Mouse (Mus musculus) spleen, postnatal 4 days (tissue): ENCODE data around the gene Sesn1.
A peak's percentile ranks its signal among the peaks of the same experiment; 100 is the strongest.
"Not testable (repeated sequence)": the region's sequence is repeated elsewhere in the genome, so short reads cannot be mapped to it uniquely, and the experiment has no call there.

Source experiments
- DNase-seq, 2 experiments: peaks; one replicate each; pipeline ENCODE4 v3.0.0; 2022; ENCODE audit warnings: low spot score in 2 of 2

Gene Sesn1

DNA sequence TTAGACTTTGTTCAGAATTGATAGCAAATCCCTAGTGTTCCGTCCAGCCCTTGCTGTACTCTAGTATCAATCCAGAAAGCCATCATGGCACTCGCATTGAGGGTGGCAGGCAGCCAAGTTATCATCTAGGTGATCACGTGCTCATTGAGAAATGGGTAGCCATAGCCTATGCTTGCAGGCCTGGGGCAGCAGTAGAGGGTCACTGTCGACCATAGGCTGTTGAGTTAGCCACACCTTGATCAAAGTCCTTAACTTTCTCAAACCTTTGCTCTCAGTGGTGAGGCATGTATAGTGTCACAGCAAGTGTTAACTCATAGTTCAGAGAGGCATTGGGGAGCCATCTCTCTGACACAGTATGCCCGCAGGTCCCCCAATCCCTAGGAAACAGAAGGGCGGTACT lies 11.4 kb downstream of the Sesn1 start:
- no peak for DNase-seq

DNA sequence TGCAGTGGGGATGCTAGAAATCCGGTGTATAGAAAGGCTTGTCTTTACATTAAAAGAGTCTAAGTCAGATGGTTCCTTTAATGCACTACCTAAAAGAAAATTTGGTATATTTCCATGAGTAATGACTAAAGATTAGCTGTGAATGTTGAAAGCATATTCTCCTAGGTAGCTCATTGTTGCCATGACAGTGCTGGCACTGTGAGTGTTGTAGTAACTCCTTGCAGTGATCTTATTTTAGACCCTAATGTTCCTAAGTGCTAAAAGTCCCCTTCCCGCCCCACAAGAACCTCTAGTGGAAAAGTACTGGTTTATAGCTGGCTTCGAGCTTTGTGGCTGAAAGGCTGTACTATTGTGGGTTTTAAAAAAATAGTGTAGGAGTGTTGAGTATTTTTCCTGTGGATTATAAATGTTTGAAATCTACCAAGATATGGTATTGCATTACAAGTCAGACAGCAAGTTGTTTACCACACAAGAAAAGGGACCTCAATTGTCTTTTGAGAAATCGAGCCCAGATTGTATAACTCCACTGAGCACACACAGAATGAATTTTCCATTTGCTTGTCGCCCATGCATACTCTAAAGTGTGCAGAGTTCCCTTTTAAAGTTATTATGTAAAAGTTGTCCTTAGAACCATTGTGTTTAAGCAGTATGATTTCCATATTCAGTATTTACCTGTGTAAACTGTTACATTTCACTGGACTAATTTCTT lies 13.0 kb downstream of the Sesn1 start:
- no peak for DNase-seq

DNA sequence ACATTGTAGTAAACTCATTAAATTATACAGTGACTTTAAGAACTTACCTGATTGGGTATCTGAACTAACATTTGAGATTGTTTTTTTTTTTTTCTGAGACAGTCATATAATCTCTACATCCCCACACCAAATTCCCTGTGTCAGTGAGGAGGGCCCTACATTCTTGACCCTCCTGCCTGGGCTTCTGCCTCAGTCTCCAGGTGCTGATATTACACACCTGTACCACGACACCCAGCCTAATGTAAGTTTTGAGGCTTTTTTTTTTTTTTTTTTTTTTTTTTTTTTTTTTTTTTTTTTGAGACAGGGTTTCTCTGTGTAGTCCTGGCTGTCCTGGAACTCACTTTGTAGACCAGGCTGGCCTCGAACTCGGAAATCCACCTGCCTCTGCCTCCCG lies 13.5 kb downstream of the Sesn1 start:
- not testable (repeated sequence) for DNase-seq

DNA sequence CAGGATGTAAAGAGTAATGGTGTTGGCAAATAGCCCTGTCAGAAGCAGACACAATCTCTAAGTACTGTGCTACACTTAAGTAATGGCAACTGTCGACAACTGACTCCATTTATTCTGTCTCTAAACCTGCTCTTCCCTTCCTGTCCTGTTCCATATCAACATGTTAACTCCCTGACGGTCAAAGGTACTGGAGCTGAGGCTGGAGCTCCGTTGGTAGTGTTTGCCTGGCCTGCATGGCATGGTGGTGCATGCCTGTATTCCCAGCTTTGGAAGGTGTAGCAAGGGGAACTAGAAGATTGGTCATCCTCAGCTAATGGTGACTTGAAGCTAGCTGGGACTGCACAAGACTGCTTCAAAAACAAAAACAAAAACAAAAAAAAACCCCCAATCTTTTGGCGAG lies 14.2 kb downstream of the Sesn1 start:
- no peak for DNase-seq

DNA sequence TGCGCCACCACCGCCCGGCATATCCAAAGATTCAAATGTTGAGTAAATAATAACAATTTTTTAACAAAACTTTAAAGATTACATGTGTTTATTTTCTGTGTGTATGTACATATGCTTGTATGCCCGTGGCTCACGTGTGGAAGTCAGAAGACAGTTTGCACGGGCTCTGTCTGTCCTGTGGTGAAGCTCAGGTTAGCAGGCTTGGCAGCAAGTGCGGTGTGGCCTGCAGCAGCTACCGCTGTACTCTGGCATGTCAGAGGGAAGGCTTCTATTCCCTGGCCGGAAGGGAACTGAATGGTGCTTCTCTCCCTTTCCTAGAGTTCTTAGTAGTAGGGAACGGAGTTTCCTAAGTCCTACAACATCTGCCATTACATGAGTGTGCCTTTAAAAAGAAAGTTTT lies 15.3 kb downstream of the Sesn1 start:
- no peak for DNase-seq

DNA sequence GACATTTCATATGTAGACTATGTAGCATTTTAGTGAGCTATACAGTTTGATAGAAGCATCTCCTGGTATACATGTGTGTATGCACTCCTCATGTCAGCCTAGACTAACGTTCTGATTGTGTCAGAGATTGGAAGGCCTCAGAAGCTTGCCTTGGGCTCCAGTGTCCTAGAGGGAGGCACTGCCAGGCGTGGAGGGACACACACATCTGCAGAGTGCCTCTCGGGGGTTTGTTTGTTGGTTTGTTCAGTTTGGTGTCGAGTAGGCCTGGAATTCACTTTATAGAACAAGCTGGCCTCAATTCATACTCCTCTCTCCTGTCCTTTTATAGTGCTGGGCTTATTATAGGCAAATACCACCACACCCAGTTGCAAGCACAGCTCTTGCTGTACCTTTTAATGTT lies 16.3 kb downstream of the Sesn1 start:
- DNase-seq: no peak

DNA sequence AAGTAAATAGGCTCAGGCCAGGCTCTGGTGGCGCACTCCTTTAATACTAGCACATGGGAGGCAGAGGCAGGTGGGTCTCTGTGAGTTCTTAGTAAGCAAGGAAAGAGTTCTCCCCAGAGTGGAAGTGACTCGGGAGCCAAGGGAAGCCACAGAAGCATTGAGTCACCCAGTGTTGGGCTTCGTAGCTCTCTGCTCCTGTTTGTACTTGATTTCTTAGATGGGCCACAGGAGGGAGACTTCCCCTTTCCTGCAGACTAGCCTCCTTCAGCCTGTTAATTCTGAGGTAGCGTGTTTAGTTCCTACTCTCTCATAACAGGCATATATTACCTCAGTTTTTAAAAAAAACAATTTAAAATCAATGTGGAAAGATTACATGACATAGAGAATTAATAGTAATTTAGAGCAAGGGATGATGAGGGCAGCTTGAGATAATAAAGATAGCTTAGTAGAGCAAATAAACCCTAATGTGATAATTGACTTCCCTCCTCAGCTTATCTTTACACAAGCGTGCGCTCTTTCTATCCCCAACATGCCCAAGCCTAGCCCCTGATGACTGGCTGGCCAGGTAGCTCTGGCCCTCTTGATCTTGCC lies 16.9 kb downstream of the Sesn1 start:
- DNase-seq: no peak

DNA sequence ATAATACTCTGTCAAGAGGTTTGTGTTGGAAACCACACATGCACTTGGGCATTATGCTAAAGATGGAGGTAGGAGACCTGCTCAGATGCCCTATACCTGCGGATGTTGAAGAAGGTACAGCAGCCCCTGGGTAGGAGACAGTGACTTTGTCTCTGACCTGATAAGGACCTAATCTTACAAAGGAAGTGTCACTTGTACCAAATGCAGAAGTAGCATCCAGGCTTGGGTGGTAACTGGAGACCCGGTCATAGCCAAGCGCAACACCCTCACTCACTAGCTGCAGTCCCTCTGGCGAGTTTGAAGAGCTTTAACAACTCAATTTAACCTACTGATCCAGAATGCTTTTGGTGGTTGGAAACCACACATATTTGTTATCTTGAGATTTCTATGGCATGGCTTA lies 18.0 kb downstream of the Sesn1 start:
- DNase-seq: no peak

DNA sequence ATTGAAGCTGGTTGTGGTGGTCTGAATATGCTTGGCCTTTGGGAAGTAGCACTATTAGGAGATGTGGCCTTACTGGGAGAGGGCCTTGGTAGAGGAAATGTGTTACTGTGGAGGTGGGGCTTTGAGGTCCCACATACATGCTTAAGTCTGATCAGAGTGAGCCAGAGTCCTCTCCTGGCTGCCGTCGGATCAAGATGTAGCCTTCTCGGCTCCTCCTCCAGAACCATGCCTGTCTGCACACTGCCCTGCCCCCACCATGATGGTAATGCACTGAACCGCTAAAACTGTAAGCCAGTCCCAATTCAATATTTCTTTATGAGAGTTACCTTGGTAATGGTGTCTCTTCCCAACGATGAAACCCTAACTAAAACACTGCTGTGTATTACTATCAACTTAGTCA lies 19.5 kb downstream of the Sesn1 start:
- DNase-seq: no peak

DNA sequence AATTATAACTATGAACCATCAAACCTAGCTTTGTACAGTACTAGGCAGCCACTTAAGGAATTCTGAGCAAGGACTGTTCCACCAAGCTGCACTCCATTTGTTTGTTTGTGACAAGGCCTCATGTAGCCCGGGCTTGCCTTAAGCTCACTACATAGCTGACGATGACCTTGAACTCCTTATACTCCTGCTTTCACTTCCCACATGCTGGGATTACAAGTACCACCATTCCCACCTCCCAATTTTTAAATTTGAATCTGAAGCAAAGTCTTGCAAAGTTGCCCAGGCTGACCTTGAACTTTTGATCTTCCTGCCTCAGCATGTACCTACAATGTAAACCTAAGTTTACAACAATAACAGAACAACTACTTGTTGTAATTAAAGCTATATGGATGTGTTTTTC lies 20.2 kb downstream of the Sesn1 start:
- DNase-seq: no peak

DNA sequence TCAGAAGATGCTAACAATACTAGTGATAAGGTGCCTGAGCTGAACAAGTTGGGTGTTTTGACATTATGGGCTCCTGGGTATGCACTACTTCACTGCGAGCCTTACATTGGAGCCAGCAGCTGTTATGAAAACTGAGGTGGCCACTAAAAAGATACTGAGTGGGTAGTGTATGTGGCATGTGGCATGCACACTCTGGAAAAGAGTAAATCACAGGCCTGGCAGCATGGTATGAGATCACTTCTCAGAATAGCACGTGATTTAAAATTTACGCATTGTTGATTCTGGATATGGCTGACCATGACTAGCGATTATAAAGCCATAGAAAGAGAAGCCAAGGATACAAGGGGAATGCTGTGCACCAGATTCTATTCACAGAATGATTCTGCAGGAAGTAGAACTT lies 20.7 kb downstream of the Sesn1 start:
- no peak for DNase-seq

DNA sequence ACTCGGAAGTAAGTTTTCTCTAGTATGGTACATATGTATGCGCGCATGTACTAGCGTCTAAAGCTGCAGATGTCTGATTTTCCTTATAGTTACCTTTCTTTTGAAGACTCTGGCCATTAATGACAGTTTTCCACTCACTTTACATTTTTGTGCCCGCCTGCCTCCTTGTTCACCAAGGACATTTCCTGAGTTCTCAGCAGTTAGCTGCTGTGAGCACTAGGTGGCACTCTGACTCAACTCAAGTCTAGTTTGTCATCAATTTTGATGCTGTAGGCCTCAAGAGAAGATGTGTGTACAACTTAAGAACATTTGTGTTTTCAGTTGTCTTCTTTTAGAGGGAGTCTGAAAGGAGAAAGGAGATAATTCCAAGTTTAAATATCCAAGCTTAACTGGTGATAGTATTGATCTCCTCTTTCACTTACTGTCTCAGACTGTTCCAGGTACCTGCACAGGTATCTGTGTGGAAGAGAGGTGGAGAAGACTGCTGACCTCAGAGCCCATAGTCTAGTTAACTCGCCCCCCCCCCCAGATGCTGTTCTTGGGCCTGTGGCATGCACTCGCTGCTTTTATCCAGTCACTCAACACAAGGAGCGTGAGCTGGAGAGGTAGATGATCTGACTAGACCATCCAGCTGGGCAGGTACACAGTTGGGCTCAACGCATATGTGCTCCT lies 21.3 kb downstream of the Sesn1 start:
- peak; percentile 64 to 78 for DNase-seq

DNA sequence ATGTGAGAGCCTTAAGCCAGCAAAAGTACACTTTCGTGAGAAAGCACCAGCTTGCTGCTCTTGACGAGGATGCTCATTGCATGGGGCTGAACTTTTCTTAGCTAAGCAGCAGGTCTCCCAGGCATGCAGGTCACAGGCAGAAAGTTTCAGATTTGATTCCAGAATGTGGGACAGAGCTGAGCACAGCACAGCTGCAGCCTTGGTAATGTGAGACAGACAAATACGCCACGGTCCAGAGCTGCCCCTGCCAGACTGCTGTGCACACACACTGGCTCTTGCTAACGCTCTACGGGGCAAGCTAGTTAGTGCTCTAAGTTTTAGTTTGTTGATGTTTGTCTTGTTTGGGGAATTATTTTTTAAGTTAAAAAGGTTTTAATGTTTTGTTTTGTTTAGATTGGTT lies 22.5 kb downstream of the Sesn1 start:
- no peak for DNase-seq

DNA sequence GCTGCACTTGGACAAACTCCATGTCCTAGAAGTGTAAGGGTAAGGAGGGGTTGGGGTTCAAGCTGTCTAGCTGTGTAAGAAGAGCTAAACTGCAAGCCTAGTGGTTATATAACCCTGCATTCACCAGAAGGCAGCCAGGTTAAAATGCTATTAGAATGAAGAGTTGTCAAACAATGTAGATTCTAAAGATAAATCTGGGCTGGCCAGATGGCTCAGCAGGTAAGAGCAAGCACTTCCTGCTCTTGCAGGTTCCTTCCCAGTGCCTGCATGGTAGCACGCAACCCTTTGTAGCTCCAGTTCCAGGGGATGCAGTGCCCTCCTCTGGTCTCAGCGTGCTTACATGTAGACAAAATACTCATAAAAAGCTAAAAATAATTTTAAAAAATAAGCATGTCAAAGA lies 24.4 kb downstream of the Sesn1 start:
- DNase-seq: no peak

DNA sequence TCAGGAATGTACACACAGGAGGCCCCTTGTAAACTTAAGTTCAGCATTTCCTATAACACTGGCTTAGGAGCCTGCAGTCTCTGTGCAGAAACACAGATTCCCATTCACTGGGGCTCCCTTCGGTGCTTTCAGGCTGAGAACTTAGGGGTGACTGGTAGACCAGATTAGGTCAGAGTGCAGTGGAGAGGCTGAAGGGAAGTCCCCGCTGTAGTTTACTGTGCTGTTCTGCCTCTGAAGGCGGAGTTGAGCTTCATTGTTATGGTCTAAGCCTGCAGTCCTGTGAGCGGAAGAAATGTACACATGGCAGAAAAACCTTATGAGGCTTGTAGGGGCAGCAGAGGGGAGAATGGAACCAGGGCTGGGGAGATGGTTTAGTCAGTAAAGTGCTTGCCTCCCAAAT lies 29.2 kb downstream of the Sesn1 start:
- no peak for DNase-seq

DNA sequence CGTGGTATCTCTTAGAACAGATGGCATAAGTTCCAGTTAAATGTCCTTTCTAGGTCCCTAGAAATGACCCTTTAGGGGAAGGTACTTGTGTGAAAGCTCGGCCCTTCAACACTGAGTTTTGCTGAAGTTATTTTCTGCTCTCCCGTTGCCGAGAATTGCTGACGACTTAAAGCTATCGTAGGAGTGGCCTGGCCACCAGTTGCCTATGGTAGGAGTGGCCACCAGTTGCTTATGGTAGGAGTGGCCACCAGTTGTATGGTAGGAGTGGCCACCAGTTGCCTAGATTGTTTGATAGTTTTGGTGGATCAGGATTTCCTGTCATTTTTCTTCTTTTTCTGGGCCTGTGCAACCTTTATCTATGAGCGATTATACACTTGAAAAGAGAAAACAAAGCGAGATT lies 38.0 kb downstream of the Sesn1 start:
- no peak for DNase-seq

DNA sequence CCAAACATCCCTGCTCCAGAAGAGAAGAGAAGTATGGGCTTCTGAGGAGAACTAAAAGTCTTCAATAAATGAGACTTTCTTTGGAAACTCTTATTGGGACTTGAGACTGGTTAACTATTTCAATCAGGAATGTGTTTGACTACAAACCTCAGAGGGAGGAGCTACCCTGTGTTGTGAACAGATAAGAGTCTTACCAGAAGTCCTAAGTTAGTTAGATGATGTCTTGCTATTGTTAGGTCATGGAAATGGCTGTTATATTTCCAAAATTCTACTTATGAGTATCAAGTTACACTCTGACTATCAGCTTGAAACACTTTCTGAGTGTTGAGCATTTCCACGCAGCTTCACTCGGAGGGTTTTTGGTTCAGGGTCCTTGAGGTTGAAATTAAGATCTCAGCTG lies 39.0 kb downstream of the Sesn1 start:
- no peak for DNase-seq

DNA sequence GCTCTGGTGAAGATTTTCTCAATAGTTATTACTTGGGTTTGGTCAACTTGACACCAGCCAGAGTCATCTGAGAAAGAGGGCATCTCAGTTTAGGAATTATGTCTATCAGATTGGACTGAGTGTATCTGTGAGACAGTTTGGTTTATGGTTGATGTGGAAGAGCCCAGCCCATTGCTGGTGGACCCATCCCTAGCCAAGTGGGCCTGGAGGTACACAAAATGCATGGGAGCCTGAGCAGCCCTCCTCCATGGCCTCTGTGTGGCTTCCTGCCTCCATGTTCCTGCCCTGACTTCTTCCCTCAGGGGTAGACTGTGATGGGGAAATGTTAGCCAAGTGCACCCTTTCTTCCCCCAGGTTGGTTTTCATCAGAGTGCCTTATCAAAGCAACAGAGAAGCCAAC lies 50.1 kb downstream of the Sesn1 start:
- DNase-seq: no peak

DNA sequence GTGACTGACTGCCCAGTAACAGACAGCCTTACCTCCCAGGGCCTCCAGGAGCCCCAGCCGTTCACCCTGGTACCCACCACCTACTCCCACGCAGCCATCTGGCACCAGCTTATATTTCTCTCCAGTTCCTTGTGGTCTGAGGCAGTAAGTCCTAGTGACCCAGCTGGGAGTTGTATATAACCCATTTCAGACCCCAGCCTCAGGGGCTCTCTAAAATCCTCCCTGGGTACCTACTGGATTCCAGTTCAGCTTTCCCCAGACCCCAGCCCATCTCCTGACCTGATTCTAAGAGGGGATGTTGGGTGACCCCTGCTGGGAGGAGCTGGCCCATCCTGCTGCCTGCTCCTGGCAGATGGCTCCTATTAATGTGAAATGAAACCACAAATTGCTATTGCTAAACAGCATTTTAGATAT lies 50.5 kb downstream of the Sesn1 start:
- DNase-seq: peak in 1 of 2 experiments; percentile 32

DNA sequence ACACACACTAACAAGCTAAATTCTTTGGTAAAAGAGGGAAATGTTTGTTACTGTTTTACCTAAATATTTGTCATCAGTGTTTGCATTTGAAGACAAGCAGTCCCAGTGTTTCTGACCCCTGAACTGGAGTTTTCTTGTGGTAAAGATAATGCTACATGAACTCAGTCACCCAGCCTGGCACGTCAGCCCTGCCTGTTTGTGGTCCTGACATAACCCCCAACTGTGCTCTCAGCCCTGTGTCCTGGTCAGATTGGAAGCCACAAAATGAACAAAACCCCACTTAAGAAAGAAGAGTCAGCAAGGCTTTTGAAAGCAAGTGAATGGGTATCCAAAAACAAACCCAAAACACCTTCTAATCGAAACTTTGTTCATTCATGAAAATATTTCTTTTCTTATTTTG lies 53.3 kb downstream of the Sesn1 start:
- no peak for DNase-seq

DNA sequence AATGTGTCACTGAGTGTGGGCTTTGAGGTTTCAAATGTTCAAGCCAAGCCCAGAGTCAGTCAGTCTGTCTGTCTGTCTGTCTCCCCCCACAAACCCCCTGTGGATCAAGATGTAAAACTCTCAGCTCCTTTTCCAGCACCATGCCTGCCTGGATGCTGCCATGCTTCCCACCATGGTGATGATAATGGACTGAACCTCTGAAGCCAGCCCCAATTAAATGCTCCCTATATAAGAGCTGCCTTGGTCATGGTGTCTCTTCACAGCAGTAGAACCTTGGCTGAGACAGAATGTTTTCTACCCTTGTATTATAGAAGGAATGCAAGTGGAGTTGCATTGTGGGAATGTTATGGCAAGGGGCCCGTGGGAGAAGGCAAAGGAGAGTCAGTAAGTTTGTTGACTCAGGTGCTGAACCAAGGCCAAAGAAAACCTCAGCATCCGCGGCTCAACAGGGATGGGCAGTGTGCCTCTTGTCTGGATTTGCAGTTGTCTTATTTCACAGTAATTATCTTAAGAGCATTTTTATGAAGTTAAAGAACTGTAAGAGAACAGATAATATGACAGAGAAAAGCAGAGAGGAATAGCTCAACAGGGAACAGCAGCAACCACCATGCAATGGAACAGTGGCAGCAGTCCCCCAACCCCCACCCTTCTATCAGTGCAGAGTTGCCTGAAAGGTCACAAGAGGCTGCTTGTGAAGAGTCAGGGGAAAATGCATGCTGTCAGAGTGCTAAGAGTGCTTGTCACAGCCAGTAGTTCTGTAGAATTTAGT lies 56.5 kb downstream of the Sesn1 start:
- DNase-seq: no peak

DNA sequence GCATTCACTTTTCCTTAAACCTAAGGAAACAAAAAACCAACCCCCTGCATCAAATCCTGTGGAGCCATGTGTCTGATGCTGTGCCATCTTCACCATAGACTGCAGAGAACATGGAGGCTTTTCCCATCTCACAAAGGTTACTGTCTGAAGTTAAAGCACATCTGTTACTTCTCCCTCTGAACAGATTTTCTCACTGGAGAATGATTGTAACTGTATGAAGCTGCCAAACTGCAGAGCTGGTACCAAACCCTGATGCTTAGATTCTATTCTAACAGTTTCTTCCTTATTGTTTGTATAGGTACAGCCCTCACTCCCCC lies 57.1 kb downstream of the Sesn1 start:
- no peak for DNase-seq

DNA sequence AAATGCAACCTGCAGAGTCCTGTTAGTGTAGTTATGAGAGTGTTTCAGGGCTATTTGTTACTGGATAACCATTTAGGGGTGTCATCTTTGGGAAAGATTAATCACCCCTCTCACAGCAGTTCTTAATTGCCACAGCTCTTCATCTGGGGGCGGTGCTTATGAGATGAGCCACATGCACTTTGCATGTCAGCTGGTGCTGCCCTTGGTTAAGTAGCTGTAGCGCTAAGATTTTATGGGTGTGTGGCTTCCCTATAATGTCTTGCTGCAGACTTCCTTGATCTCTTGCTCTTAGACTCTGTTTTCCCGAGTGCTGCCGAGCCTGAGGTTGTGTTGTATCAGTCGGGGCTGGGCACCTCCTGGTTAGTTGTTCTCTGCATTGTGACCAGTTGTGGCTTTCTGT lies 58.2 kb downstream of the Sesn1 start:
- DNase-seq: no peak
